Mouse (Mus musculus) CH12.LX (cell line): ENCODE results near the gene Pde8a. TPM values are rescaled to one million over a fixed set of nuclear protein-coding genes. Genes with fewer than 3 reads are reported as not detected.

Source experiments
- DNase-seq: peaks from one replicate; pipeline ENCODE4 v3.0.0-alpha.2; 2013; ENCODE audit errors: extremely low read depth
- H3K27ac ChIP-seq: 2 replicates; pipeline ENCODE4 v1.5.1; 2012; ENCODE audit warnings: low read depth, mild to moderate bottlenecking, control low read depth, moderate library complexity; ENCODE audit not compliant: insufficient read depth
- H3K27me3 ChIP-seq: replicated peaks from 2 replicates; pipeline ENCODE3; 2012; ENCODE audit warnings: inconsistent platforms
- H3K36me3 ChIP-seq, 2 experiments: replicated peaks in 1 of 2; 2 replicates each; pipeline versions ENCODE3 to v1.6.1; 2012; ENCODE audit warnings: inconsistent platforms in 1 of 2, low read length in 1 of 2, mild to moderate bottlenecking in 1 of 2, mixed read lengths in 1 of 2, moderate library complexity in 1 of 2; ENCODE audit not compliant: control insufficient read depth in 1 of 2, insufficient read depth in 1 of 2
- H3K4me1 ChIP-seq, 2 experiments: 2 replicates each; pipeline ENCODE4 v1.6.1; 2012; ENCODE audit warnings: inconsistent platforms in 1 of 2, moderate library complexity in 1 of 2; ENCODE audit not compliant: insufficient read depth in 2 of 2, control insufficient read depth in 1 of 2
- H3K4me2 ChIP-seq: 2 replicates; pipeline ENCODE4 v1.6.1; 2012; ENCODE audit warnings: low read depth, mild to moderate bottlenecking, control low read depth; ENCODE audit not compliant: poor library complexity, insufficient read depth, severe bottlenecking
- H3K4me3 ChIP-seq, 3 experiments: fragments of 150-350 bp in 1 of 3; sonication (generic) in 1 of 3; replicated peaks in 1 of 3; 2 replicates each; pipeline versions ENCODE3 to v1.5.1; 2011 to 2012; ENCODE audit warnings: low read depth in 2 of 3, low read length in 2 of 3, mild to moderate bottlenecking in 2 of 3, moderate library complexity in 2 of 3, control low read depth in 1 of 3, improper control_type of control experiment in 1 of 3, inconsistent platforms in 1 of 3, mixed read lengths in 1 of 3; ENCODE audit not compliant: poor library complexity in 1 of 3
- H3K79me2 ChIP-seq: replicated peaks from 2 replicates; pipeline ENCODE4 v1.6.1; 2012; ENCODE audit warnings: mild to moderate bottlenecking, moderate library complexity; ENCODE audit not compliant: control insufficient read depth, poor library complexity, insufficient read depth, severe bottlenecking; ENCODE audit errors: extremely low read depth
- H3K9ac ChIP-seq: 2 replicates; pipeline ENCODE4 v1.6.1; 2012; ENCODE audit warnings: low read depth, mild to moderate bottlenecking, control low read depth, moderate library complexity; ENCODE audit not compliant: insufficient read depth
- H3K9me3 ChIP-seq: replicated peaks from 2 replicates; pipeline ENCODE3; 2012; ENCODE audit warnings: low read length, inconsistent platforms, mixed read lengths
- CHD1 ChIP-seq: IDR thresholded peaks from 2 replicates; pipeline ENCODE4 v1.6.1; 2012; ENCODE audit warnings: low read depth, low read length, improper control_type of control experiment, inconsistent platforms
- CTCF ChIP-seq, 2 experiments: IDR thresholded peaks in 1 of 2; conservative IDR thresholded peaks in 1 of 2; 2 replicates each; pipeline ENCODE4 v1.5.1; 2011 to 2012; ENCODE audit warnings: low read depth in 2 of 2, low read length in 2 of 2, improper control_type of control experiment in 1 of 2, inconsistent platforms in 1 of 2, mild to moderate bottlenecking in 1 of 2, moderate library complexity in 1 of 2
- E2F4 ChIP-seq: IDR thresholded peaks from 2 replicates; pipeline ENCODE4 v1.6.1; 2011; ENCODE audit warnings: low read depth, low read length, improper control_type of control experiment; ENCODE audit not compliant: insufficient replicate concordance
- ELF1 ChIP-seq: IDR thresholded peaks from 2 replicates; pipeline ENCODE4 v1.6.1; 2014; ENCODE audit warnings: low read depth, mild to moderate bottlenecking, inconsistent platforms, low read length, improper control_type of control experiment
- EP300 ChIP-seq: IDR thresholded peaks from 2 replicates; pipeline ENCODE4 v1.6.1; 2011; ENCODE audit warnings: low read length, improper control_type of control experiment
- ETS1 ChIP-seq: conservative IDR thresholded peaks from 2 replicates; pipeline ENCODE4 v1.6.1; 2012; ENCODE audit warnings: low read depth, mild to moderate bottlenecking, inconsistent platforms, low read length, improper control_type of control experiment, moderate library complexity
- GABPA ChIP-seq: IDR thresholded peaks from 2 replicates; pipeline ENCODE4 v1.6.1; 2012; ENCODE audit warnings: low read depth, low read length, improper control_type of control experiment, inconsistent platforms; ENCODE audit not compliant: insufficient replicate concordance
- HCFC1 ChIP-seq: IDR thresholded peaks from 2 replicates; pipeline ENCODE4 v1.6.1; 2012; ENCODE audit warnings: low read depth, mild to moderate bottlenecking, inconsistent platforms, low read length, improper control_type of control experiment
- IRF4 ChIP-seq: IDR thresholded peaks from 2 replicates; pipeline ENCODE4 v1.6.1; 2014; ENCODE audit warnings: low read depth, mild to moderate bottlenecking, inconsistent platforms, low read length, improper control_type of control experiment
- MAFK ChIP-seq: IDR thresholded peaks from 2 replicates; pipeline ENCODE4 v1.6.1; 2011; ENCODE audit warnings: low read length, improper control_type of control experiment; ENCODE audit not compliant: insufficient replicate concordance
- MAX ChIP-seq: IDR thresholded peaks from 2 replicates; pipeline ENCODE4 v1.6.1; 2011; ENCODE audit warnings: low read length, improper control_type of control experiment
- MAZ ChIP-seq: IDR thresholded peaks from 2 replicates; pipeline ENCODE4 v1.6.1; 2012; ENCODE audit warnings: low read depth, mild to moderate bottlenecking, inconsistent platforms, low read length, improper control_type of control experiment, moderate library complexity
- MYC ChIP-seq: IDR thresholded peaks from 2 replicates; pipeline ENCODE4 v1.6.1; 2011; ENCODE audit warnings: low read depth, mild to moderate bottlenecking, improper control_type of control experiment, low read length
- POLR2AphosphoS2 ChIP-seq: IDR thresholded peaks from 2 replicates; pipeline ENCODE4 v1.6.1; 2011; ENCODE audit warnings: low read depth, low read length, improper control_type of control experiment
- RAD21 ChIP-seq: IDR thresholded peaks from 2 replicates; pipeline ENCODE4 v1.6.1; 2011; ENCODE audit warnings: low read depth, mild to moderate bottlenecking, low read length, improper control_type of control experiment, moderate library complexity
- TBP ChIP-seq: conservative IDR thresholded peaks from 2 replicates; pipeline ENCODE4 v1.6.1; 2011; ENCODE audit warnings: low read depth, low read length, improper control_type of control experiment
- TCF12 ChIP-seq: IDR thresholded peaks from 2 replicates; pipeline ENCODE4 v1.6.1; 2014; ENCODE audit warnings: low read depth, mild to moderate bottlenecking, inconsistent platforms, low read length, improper control_type of control experiment
- USF2 ChIP-seq: conservative IDR thresholded peaks from 2 replicates; pipeline ENCODE4 v1.6.1; 2011; ENCODE audit warnings: low read depth, low read length, improper control_type of control experiment
- ZC3H11A ChIP-seq: IDR thresholded peaks from 2 replicates; pipeline ENCODE4 v1.6.1; 2012; ENCODE audit warnings: low read depth, mild to moderate bottlenecking, inconsistent platforms, low read length, improper control_type of control experiment
- ZKSCAN1 ChIP-seq: IDR thresholded peaks from 2 replicates; pipeline ENCODE4 v1.6.1; 2012; ENCODE audit warnings: low read depth, inconsistent platforms, low read length, improper control_type of control experiment, borderline replicate concordance
- ZMIZ1 ChIP-seq: IDR thresholded peaks from 2 replicates; pipeline ENCODE4 v1.6.1; 2012; ENCODE audit warnings: low read depth, mild to moderate bottlenecking, inconsistent platforms, low read length, improper control_type of control experiment
- ZNF384 ChIP-seq: IDR thresholded peaks from 2 replicates; pipeline ENCODE4 v1.6.1; 2012; ENCODE audit warnings: low read depth, low read length, improper control_type of control experiment, inconsistent platforms
- dilution Hi-C: fragments of 300-500 bp; cut with MboI; formaldehyde crosslinking; loops from 2 replicates; pipeline ENCODE4 v1.14.3; 2020; ENCODE audit warnings: low sequenced_read_pairs; ENCODE audit not compliant: extremely low pct_unique_long_range_greater_than_20kb, extremely low pct_ligation_motif_present
- in situ Hi-C: fragments of 300-500 bp; cut with MboI; formaldehyde crosslinking; loops from 3 replicates; pipeline ENCODE4 v1.14.3; 2019; ENCODE audit warnings: low sequenced_read_pairs, low pct_ligation_motif_present, low pct_unique_long_range_greater_than_20kb, mixed read lengths
- polyA plus RNA-seq: library from polyadenylated mRNA; unstranded; fragments of >175 nt; gene quantifications from 2 replicates; pipeline ENCODE4 v1.2.1, GENCODE M21; 2012; ENCODE audit warnings: low read depth; ENCODE audit not compliant: insufficient read length
- total RNA-seq, 2 experiments: library from RNA; depleted of rRNA; stranded (reverse); fragments of 300-350 nt in 1 of 2; fragments of >200 nt in 1 of 2; gene quantifications; 2 replicates each; pipeline ENCODE4 v1.2.3; 2012 to 2014

Gene Pde8a
- total and polyA plus RNA-seq, 3 experiments = 8.3 to 22.7 (median 9.1) TPM

DNA sequence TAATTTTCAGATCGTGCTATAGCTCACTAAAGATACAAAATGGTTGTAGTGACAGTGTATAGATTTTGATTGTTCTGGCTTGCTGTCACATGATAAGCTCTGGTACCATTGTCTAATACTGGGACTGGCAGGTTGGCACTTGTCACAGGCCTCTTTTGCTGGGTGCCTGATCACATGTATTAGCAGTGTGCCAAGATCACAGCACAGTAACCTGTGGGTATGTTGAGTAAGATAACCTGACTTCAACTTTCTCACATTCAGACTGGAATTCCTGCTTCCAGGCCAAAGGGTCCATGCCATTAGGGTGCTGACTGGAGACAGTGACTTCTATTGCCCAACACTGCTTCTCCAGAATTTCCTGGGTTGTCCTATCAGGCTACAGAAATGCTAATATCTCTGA, 97.7 kb downstream of the Pde8a start:
- H3K9me3 ChIP-seq = no peaks in the 10 kb centered on the region
- H3K27ac ChIP-seq = no peak overlapping the region
- H3K4me1 ChIP-seq = peaks cover 4 to 24% of the 10 kb centered on the region in 2 experiments; a peak in 3 of 4 replicates
- H3K4me2 ChIP-seq = no peak overlapping the region
- in situ Hi-C loops = loop anchor here (10.0 to 25.0 kb wide), 2 partner anchors 146 to 424 kb away; no protein-coding TSS in a partner anchor
- H3K27me3 ChIP-seq = no peaks in the 10 kb centered on the region
- dilution Hi-C loops = no loop called here
- no peak overlapping the region for H3K9ac ChIP-seq
- no peak overlapping the region for H3K4me3 ChIP-seq
- TF ChIP-seq POLR2AphosphoS2 = no peak
- TF ChIP-seq CTCF (conservative IDR thresholded peaks at IDR 0.05 in 1 of 2, IDR thresholded peaks at IDR 0.05 in 1 of 2; ENCODE audit: low read depth in 2 of 2, low read length in 2 of 2) = no peak
- no peak for TF ChIP-seq EP300
- TF ChIP-seq GABPA = no peak
- TF ChIP-seq E2F4 = no peak
- TF ChIP-seq ZC3H11A = no peak
- no peak for TF ChIP-seq ZMIZ1
- no peak for TF ChIP-seq ZNF384
- no peak for TF ChIP-seq MAFK
- TF ChIP-seq MAZ = no peak
- no peak for TF ChIP-seq ELF1
- no peak for TF ChIP-seq ETS1
- TF ChIP-seq MAX = no peak
- TF ChIP-seq HCFC1 = no peak
- no peak for TF ChIP-seq IRF4
- TF ChIP-seq TCF12 = no peak
- H3K36me3 ChIP-seq = peaks cover 30 to 75% of the 10 kb centered on the region in 2 experiments
- no peaks in the 10 kb centered on the region for H3K79me2 ChIP-seq
- no peak for DNase-seq

DNA sequence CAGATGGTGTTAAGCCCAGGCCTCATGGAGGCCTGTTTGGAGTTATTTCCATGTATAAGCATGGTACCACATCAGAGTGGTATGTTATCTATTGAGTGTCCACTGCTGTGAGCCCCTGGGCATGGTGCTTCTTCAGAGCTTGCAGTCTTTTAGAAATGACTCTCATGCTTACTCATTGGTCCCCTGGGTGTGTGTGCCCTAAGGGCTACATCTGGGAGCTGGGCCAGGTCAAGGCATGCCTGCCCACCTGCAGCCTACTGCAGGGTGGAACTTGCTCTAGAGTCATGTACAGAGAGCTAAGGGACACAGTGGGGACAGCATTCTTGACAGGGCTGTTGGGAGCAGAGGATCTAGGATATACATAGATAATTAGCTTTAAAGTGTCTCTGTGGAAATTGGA, 98.2 kb downstream of the Pde8a start:
- Histone ChIP-seq H3K4me2 (no peak overlapping the region), H3K4me1 (peaks cover 4 to 23% of the 10 kb centered on the region in 2 experiments; a peak in 3 of 4 replicates), H3K79me2 (no peaks in the 10 kb centered on the region), H3K36me3 (peaks cover 30 to 76% of the 10 kb centered on the region in 2 experiments), H3K4me3 (no peak overlapping the region), H3K9ac (no peak overlapping the region), H3K27ac (no peak overlapping the region), H3K27me3 (no peaks in the 10 kb centered on the region), H3K9me3 (no peaks in the 10 kb centered on the region)
- no peak for DNase-seq
- in situ Hi-C loops = loop anchor here (10.0 to 25.0 kb wide), 2 partner anchors 147 to 424 kb away; no protein-coding TSS in a partner anchor
- dilution Hi-C loops = no loop called here
- no peak for TF ChIP-seq RAD21
- TF ChIP-seq ZMIZ1 = no peak
- TF ChIP-seq E2F4 = no peak
- no peak for TF ChIP-seq ZKSCAN1
- no peak for TF ChIP-seq MYC
- 0 out of 2 replicates have a peak, but pooled peaks have one; percentile 31 for TF ChIP-seq IRF4
- no peak for TF ChIP-seq TBP
- no peak for TF ChIP-seq CHD1
- TF ChIP-seq USF2 = no peak
